Mouse (Mus musculus) ovary, postnatal 36 days (tissue): Measurements from ENCODE around the gene Tmprss12.
"Not testable (repeated sequence)": the region's sequence is repeated elsewhere in the genome, so short reads cannot be mapped to it uniquely, and the experiment has no call there.

Experiments used
- DNase-seq: peaks from one replicate; pipeline ENCODE4 v3.0.0; 2022; ENCODE audit warnings: low spot score, mixed read lengths

The Tmprss12 gene

DNA sequence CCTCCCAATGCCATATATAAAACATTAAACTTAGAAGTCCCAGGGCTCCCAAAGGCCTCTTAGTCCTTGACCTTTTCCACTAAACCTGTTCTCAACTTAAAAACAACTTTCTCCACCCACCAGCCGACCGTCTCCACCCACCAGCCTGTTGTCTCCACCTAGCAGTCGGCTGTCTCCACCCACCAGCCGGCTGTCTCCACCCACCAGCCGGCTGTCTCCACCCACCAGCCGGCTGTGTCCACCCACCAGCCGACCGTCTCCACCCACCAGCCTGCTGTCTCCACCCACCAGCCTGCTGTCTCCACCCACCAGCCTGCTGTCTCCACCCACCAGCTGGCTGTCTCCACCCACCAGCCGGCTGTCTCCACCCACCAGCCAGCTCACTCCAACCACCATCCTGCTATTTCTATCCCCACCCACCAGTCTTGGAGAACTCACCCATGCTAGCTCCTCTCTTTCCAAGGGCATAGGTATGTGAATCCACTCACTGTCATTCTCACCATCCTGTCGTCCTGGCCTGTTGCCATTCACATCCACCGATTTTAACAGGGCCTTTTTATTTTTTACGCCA, 43.5 kb downstream of the Tmprss12 start:
- no peak for DNase-seq

DNA sequence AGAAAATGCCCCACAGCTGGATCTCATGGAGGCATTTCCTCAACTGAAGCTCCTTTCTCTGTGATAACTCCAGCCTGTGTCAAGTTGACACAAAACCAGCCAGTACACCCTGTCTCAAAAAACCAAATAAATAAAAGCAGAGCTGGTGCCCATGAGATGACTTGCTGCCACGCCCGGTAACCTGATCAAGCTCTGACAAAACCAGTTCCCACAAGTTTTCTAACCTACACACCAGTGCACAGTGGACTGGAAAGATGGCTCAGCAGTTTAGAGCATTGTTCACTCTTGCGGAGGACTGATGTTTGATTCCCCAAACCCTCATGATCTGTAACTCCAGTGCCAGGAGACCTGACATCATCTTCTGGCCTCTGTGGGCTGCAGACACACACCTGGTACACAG, 44.6 kb downstream of the Tmprss12 start:
- DNase-seq: no peak

DNA sequence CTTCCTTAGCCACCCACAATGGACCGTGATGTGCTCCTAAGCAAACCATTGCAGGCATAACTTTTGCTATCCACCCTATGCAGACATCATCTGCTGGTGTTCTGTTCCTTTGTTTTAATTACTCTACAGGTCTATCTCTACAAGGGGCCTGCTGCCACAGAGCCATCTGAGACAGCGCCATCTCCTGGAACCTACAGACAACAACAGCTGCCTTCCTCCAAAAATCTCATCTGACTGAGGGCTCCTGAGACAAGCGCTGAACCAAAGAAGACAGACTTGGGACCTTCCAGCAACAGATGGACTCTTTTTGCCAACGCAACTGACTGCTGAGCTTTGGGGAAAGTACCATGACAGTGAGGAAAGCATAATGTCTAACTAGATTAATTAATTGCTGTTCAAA, 47.5 kb downstream of the Tmprss12 start:
- DNase-seq: not testable (repeated sequence)

DNA sequence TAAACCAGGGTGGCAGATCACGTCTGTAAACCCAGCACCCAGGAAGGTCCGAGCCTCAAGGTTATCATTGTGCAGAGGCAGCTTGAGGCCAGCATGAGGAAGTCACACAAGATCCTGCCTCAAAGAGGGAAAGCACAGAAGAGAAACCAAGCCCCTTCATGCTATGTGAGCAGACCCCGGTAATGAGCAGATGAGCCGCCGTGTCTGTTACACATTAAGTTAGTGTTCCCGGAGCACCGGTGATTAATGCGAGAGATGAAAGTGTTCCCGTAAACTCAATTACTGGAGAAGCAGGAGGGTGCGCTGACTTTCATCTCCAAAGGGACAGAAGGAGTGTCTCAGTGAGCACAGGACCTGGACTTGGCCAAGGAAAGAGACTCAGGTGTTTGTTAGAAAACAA, 48.7 kb downstream of the Tmprss12 start:
- not testable (repeated sequence) for DNase-seq

DNA sequence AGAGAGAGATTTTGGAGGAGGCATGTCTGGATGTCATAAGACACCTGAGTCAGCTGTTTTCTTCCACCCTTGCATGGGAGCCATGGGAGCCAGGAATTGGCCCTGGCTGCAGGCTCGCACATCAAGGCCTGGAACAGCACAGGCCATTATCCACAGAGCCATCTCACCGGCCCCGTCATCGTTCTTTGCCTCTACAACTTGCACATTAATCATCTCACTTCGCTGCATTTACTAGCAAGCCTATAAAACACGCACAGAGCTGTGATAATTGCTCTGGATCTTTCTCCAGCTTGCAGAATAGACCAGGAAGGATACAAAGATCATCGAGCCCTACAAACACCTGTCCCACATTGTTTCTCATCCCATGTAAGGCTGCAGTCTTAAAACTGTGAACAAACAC, 50.1 kb downstream of the Tmprss12 start:
- no peak for DNase-seq

DNA sequence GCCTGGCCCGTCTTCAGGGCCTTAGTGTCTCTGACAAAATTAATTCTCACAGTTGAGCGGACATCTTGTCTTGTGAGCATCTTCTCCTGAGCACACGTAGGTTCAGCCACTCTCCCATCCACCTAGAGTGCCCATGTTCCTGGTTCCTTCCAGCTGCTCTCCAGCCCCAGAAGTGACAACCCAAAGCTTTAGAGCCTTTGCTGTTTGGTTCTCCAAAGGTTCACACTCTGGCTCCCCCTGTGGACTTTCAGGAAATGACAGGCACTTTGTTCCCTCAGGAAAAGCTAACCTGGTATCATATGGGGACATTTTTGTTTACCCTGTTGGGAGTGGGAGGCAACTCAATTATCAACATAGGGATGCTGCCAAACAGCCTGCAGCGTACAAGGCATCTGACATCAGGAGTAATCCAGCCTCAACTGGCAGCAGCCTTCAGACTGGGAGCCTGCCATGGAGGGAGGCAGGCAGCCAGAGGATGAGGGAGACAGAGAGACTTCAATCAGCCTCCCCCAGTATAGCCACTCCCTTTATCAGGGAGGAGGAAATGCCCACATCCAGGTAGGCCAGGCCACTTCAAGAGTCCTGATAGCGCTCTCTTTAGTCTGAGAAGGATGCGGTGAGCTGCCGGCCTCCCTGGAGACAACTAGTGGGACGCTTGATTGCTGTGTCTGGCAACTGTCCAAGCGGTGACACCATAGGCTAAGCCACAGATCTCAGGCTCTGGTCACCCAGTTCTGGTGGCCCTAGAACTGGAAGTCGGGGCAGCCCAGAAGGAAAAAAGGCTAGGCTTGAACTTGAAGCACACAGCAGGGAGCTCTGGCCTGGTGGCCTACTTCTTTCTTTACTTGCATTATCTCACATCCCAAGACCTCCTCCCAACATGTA, 51.7 kb downstream of the Tmprss12 start:
- DNase-seq: not testable (repeated sequence)

DNA sequence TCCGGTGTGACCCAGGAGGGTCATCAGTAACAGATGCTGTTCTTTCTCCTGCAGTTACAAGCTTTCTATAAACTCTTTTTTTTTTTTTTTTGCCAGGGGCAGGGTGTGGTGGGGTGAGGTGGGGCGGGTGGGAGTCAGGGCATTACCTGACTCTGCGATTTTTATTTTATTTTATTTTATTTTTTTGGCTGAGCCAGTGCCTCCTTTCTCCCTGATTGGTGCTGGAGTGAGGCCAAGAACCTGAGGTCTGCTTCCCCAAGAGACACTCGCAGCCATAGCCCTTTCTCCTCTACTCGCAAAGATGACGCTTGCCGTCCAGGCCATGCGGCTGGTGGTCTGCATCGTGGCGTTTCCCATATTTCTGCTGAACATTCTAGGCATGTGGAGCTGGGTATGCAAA, 54.0 kb downstream of the Tmprss12 start, which contains the start of gene Mettl7a3:
Gene Mettl7a3, plus strand, starts transcription at position 301 of the 400 bp plus-strand sequence.
- no peak for DNase-seq

DNA sequence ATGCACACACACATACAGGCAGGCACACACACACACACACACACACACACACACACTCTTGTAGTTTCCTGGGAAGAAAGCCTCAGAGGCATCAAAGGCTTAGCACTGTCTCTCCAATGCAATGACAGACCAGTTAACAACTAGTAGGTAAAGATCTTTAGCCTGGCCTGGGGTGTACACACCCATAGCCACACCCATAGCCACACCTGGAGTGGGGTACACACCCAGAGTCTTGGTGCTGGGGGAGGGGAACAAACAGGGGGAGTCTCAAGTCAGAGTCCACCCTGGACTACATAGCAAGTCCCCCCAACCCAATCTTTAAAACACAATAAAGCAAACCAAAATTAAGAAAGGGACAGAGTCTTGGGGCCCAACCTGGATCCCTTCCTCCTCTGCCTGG, 56.7 kb downstream of the Tmprss12 start:
- DNase-seq: not testable (repeated sequence)

DNA sequence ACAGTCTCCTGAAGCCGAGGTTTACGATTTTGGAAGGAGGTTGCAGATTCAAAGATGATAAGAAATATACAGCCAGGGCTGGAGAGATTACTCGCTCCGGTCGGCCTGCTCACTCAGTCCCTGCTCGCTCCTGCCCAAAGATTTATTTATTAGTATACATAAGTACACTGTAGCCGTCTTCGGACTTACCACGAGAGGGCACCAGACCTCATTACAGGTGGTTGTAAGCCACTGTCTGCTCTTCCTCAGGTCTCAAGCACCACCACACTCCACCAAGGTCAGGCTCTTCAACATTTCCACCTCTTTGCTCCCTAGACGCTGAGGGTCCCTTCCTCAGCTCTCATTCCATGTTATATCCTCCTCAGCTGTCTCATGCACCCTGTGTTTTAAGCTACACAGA, 57.2 kb downstream of the Tmprss12 start:
- peak; percentile 43 for DNase-seq

DNA sequence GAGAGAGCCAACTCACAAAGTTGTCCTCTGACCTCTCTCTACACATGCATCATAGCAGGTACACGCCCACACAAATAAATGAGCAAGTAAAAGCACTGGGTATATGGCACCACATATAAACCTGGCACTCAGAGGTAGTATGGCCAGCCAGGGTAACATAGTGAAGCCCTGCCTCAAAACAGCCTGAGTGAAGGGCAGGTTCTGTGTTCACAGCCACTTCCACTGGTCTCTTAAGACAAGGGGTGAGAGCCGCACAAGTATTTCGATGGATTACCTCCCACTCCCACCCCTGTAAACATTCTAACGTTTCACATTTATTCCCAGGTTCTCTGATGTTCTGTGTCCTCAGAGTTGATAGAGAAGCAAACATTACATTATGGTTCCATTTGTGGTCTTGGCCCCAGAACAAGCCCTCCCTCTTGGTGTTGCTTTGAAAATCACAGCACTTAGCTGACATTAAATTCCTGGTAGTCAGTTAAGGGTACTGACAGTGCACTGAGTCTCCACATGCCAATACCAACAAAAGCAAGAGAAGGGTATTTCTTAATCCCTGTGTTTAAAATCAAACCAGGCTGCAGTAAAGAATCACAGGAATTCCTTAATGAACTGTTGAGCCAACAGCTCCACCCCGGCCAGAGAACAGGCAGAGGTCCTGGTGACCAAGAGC, 60.8 kb downstream of the Tmprss12 start:
- not testable (repeated sequence) for DNase-seq
